Mouse (Mus musculus): ENCODE results near the gene Gja8.

GRCm38 (mm10) chr3:96871070-96871469 lies 54.8 kb downstream of the Gja8 start:
- TF ChIP-seq EP300 (IDR thresholded peaks at IDR 0.05; ENCODE audit: insufficient read depth, low read depth, low read length) (no peak), POLR2A (IDR thresholded peaks at IDR 0.05; ENCODE audit: insufficient read depth, low read depth, low read length) (no peak)
